Mouse (Mus musculus) embryo, embryonic 10 days (tissue): ENCODE measurements around the gene Herc1.
A peak's percentile ranks its signal among the peaks of the same experiment; 100 is the strongest.

Experiments used
- DNase-seq: peaks from one replicate; pipeline ENCODE4 v3.0.0-alpha.2; 2015; ENCODE audit warnings: low spot score

Gene Herc1

DNA sequence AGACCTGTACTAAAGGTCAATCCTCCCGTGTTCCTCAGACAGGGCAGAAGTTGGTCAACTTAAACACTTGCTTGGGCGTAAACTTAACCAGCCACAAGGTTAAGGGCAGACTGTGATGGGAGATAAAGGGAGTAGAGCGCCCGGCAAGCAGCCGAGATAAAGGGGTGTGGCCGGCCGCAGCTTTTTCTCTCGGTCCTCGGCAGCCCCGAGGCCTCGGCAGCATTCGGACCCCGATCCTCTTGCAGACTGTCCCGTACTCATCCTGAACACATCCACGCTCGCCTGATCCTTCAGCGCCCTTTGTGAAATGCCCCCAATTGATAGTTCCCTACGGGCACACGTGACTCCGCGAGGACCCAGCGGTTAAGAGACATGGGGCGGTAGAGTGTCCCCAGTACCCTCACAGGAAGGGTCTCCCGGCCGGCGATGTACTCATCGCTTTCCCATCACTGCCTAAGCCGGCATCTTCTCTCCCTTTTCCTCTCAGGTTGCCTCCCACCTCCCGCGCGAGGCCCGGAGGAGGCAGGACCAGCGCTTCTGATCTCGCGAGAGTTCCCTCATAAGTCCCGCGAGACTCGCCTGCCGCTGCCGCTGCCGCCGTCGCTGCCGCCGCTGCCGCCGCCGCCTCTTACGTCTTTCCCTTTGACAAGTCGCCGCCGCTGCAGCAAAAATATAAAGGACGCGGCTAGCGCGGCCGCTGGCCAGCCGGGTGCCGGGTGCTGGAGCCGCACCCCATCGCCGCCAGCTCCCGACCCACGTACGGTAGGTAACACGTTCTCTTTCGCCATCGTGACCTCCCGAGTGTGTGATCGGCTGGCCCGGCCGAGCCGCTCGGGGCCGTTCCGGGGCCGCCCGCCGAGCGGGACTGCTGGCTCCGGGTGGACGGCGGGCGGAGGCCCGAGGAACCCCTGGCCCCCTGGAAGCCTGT lies at the start of gene Herc1:
Gene Herc1 (plus strand): TSS at position 591 of the 928 bp plus-strand sequence.
- DNase-seq: peak; percentile 99

DNA sequence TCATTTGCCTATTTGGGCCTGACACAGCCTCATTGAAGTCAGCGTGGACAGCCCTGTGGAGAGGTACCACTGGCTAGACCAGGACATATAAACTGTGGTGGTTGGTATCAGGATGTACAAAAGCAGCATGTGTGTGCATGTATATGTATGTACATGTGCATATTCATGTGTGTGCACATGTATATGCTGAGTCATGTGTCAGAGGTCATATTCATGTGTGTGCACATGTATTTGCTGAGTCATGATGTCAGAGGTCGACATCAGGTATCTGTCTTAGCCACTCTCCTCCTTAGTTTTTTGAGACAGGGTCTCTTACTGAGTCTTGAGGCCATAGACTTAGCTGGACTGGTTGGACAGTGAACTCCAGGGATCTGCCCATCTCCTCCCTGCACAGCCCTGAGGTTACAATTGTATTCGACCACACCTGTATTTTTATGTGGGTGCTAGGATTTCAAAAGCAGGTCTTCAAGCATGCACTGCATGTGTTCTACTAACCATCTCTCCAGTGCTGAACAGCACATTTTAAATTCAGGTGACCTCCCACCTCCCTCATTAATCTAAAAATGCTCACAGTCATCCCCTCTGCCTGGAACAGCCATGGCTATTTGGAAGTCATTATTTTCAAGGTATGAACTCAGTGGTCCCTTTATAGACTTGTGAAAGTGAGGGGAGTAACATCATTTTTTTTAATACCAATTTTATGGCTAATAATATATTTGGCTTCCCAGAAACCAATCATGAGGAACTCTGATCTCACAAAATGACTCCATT lies 45.7 kb upstream of the Herc1 start:
- no peak for DNase-seq

DNA sequence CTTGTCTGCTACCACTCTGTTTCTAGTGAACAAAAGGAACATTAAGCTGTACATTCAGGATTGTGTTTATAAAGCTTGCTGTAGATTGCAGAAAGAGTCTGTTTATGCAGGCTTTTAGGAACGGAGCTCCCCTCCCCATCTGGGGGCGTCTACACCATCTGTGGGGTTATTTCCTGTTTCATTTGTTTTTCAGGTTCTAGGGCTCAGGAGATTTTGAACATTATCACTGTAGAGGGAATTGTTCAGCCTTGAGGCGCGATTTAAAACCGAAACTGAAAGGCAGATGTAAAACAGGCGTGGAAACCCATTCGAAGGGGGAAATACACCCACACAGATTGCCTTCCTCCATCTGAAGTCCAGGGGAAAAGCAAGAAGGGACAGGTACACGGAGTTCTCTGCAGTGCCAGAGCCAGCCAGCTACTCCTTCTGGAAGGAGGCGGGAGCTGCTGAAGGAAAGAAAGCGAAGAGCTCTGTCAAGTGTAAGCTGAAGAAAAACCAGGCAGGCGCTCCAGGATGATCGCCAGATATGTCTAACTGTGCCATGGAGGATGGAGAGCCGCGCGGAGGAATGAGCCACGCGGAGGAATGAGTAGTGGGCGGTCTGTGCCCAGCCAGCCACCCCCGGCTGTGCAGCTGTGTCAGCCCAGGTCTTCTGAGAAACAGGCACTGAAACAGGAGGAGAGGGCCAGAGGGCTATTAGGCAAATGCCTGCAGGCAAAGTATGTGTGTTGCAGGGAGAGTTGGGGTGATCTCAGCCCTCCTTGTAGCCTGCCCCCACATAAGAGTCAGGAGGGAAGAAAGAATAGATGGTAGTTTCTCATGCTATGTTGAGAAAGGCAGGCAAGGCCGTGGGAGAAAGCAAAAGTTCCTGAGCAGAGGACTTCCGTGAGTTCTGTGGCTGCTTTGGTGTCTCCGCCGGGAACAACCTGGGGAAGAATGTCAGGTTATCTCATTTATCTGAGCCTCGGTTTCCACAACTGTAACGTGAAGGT lies 44.8 kb upstream of the Herc1 start:
- DNase-seq: no peak

DNA sequence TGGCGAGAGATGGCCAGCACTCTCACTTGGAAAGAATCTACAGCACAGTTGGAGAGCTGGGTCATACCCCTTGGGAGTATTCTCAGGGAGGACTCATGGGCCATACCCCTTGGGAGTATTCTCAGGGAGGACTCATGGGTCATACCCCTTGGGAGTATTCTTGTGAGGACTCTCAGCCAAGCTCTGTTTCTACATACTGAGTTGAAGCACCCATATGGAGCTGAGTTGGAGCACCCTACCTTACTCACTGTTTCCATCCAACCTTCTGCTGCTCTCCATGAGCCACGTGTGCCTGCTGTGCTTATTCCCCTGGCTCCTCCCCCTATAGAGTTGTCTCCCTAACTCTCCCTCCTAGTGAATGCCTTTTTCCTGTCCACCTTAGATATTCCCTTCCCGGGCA lies 43.8 kb upstream of the Herc1 start:
- DNase-seq: no peak

DNA sequence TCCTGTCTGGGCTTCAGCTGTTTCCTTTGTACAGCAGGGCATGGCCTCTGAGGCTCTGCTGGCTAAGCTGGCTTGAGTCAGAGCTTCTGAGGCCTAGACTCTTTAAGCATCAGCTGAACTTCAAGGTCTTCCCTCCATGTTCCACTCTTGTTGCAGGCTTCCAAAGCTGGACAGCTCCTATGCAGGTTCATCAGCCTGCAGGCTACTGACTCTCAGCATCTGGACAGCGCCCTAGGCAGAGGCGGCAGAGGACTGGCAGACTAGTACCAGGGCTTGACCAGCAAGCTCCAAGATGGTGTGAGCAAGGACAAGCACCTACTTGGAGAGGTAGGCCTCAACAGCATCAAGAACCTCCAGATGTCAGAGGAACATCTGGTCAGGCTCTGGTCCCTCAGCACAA lies 42.9 kb upstream of the Herc1 start:
- DNase-seq: peak; percentile 82

DNA sequence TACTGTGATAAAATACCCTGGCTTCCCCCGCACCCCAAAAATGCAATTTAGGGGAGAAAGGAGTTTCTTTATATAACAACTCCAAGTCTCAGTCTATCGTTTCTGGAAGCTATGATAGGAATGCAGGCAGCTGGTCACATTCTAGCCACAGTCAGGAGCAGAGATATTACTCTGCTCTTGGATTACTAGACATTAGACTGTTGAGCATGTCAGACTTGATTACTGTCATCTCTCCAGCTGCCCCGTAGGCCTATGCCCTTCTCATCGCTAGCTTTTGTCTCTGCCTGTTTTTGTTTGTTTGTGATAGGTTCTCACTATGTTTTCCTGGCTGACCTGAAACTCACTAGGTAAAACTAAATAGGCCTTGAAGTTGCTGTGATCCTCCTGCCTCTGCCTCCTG lies 41.5 kb upstream of the Herc1 start:
- no peak for DNase-seq

DNA sequence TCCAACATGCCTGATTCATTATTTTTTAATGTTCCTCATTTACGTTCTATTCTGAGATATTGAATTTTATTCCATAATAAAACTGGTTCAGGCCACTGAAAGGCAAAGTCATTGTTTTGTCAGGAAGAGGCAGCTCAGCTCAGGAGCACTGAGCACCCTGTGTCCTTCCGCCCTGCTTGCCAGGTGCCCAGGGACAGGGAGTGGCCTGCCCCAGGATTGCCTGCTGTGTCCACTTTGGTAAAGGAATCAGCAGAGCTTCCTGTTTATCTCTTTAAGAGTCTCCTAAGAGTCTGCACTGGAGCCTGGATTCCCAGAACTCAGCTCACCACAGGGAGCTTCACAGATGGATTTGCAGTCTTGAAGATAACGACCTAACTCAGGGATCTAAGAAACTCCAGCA lies 38.8 kb upstream of the Herc1 start:
- DNase-seq: no peak

DNA sequence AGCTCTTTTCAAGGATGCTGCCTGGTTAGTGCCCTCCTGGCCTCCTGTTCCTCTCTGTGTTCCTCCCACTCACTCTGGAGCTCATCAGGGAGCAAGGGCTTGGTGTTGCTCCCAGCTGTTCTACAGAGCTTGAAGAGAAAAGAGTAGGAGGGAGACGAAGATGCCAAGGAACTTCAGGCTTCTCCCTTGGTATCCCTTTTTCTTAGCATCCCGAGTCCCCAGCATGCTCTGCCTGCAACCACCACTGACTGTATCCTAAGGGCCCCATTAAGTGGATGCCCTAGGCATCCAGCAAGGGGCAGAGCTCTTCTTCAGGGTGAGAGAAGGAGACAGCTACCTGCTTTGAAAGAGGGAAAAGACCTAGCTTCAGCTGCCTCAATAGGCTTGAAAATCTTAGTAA lies 33.6 kb upstream of the Herc1 start:
- DNase-seq: no peak

DNA sequence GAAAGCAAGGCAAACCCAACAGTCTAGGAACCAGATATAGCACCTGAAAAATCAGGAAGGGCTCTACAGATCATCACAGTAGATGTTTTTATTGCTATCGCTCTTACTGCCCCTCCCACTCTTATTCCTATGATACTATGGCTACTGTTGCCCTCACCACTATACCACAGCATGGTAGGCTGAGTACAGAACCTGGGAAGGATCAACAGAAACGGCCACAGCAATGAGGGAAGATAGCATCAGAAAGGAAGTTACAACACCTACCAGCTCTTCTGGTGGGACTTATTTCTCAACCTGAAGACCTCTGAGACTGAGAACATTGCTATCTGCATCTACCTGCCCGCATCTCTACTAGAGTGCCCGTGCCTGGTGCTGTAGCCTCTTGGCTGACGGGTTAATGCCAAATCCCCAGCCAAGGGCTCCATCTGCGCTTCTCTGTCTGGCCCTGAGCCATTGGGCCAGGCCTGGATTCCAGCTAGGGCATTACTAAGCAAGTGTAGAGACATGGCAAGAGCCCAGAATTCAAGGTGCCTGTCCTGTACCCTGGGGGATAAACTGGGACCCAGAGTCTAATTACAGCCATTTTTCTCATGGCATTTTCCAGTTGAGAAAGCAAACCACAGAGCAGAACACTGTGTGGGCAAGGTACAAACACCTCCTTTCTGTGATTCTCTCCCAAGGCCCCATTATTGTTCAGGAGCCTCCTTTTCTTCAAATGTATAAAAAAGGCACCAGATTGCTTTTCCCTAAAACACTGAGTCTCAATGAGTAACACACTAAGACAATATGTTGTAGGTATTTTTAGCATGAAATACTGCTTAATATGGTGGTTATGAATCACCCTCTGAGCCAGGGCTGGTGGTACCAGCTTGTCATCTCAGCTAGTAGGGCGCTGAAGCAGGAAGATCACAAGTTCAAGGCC lies 28.0 kb upstream of the Herc1 start:
- DNase-seq: no peak

DNA sequence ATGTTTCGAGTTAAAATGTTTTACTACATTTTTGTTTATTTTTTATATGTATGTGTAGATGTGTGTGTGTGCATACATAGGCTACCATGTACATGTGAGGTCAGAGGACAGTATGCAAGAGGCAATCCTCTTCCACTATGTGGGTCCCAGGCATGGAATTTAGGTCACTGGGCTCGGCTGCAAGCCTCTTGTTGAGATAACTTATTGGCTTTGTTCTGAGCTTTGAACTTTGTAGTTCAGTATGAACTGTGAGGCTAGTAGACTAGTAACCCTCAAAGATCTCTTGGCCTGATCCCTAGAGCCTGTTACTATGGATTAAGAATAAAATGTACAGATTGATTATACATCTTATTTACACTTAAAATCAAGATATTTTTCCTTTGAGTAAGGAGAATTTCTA lies 23.4 kb upstream of the Herc1 start:
- no peak for DNase-seq

DNA sequence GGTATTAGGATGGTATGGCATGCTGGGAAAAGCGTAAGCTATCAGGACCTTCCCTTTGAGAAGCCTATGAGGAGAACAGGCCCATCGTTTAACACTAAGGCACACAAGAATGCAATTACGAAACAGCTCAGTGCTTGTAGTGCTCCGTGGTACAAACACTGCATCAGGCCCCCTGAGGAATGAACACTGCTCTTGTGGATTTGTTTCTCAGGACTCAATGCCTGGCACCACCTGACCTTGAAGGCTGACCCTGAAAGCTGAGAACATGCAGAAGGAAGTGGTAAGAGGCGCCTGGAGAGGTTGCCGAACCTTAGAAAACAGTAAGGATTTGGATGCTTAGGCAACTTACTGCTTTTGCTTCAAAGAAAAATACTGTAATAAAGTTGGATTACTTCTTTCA lies 20.8 kb upstream of the Herc1 start:
- DNase-seq: peak; percentile 68

DNA sequence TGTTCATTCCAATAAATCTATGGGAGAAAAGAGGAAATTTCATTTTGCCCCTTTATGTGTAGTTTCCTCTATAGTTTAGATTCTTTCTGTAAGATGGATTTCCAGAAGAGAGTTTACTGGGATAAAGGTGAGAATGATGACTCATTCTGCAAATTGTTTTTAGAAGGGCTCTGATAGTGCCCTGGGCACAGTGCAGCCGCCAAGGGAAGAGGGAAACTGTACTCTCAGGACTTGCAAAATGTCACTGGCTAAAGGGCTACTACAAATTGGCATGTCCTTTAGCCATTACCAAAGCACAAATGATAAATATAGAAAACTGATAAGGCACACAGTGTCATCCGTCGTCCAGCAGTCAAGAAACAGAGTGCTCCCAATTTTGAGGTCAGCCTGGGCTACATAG lies 19.8 kb upstream of the Herc1 start:
- no peak for DNase-seq

DNA sequence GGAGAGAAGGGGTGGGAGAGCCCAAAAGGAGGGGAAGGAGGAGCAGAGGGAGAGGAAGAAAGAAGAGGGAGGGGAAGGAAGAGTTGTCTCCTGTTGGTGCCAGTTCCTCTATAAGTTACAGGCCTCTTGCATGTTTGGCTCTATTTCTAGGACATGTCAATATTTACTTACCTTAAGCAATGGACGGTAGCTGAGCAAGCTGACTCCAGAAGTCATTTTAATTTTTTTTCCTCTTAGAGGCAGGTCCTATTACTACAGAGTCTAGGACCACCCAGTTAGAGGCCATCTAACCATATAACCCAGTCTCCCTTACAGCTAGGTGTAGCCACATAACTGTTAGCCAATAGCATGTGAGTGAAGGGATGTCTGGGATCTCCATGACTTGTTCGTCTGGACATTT lies 18.7 kb upstream of the Herc1 start:
- DNase-seq: no peak

DNA sequence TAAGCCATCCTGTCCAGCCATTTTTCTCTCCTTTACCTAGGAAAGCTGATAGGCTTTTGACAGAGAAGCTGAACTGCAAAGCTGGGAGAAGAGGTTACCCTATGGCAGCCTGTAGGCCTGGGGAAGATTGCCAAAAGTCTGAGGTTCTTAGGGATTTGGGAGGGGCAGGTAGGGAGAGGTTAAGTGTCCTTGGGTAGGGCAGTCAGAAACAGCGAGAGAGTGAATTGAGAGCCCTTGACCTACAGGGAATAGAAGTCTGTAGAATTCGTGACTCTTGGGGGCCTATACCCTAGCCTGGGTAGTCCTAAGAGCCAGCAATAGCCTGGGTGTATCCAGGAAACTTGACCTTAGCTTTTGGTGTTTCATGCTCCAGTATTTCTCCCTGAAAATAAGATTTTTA lies 17.9 kb upstream of the Herc1 start:
- DNase-seq: no peak

DNA sequence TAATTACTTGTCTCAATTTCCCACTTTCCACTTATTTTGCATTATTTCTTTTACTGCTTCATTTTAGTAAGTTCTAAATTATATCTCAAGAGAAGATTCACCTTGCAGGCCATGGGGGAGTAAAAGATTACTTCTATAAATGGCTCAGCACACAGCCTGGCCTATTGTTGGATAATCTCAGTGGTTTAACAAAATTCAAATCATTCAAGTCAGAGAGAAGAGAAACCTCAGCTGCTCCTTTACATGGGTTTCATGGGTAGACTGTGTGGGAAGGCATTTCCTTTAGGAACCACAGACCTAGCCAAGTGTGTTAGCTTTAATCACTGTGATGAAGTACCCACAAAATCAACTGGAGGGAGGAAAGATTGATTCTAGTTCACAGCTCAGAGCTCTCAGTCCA lies 13.0 kb upstream of the Herc1 start:
- DNase-seq: no peak

DNA sequence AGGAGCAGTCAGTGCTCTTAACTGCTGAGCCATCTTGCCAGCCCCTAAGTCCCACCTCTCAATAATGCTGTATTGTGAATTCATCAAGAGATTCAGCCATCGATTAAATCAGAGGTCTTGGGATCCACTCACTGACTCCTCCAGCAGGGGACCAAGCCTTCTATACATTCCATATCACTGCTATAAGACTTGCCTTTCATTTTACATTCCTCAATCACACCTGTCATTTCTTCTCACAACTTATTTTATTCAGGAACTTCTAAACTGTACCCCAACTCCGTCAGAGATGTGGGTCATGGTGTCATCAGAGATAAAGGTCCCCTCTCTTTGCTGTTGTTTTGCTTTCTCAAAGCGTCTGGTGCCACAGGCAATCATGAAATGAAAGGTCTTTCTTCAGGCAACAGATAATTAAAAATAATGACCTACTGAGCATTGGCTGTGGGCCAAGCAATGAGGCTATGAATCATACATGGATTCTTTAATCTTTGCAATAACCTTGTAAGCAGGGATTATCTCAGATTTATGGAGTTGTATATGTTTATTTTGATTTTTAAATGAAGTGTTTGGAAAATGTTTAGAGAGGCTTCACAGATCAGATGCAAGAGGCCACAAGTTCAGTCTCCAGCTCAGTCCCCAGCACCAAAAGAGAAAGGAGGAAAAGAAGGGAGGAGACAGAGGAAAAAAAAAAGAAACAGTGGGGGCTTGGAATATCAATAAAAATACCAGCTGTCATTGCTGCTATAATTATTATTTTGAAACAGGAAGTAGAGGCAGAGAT lies 12.1 kb upstream of the Herc1 start:
- no peak for DNase-seq

DNA sequence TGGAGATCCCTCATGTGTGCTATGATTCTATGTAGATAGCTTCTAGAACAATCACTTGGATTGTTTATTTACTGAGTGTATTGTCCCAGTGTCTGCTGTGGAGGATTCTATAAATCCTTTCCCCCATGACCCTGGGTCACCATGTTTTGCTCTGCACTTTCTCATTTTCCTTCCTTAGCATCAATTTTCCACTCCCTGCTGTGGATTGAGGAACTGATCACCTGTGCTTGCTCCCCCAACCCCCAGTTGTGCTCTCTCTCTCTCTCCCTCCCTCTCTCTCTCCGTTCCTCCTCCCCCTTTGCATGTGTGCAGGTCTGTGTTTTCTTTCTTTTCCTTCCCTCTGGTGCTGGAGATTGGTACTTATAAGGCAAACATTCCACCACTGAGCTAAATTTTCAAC lies 10.5 kb upstream of the Herc1 start:
- no peak for DNase-seq

DNA sequence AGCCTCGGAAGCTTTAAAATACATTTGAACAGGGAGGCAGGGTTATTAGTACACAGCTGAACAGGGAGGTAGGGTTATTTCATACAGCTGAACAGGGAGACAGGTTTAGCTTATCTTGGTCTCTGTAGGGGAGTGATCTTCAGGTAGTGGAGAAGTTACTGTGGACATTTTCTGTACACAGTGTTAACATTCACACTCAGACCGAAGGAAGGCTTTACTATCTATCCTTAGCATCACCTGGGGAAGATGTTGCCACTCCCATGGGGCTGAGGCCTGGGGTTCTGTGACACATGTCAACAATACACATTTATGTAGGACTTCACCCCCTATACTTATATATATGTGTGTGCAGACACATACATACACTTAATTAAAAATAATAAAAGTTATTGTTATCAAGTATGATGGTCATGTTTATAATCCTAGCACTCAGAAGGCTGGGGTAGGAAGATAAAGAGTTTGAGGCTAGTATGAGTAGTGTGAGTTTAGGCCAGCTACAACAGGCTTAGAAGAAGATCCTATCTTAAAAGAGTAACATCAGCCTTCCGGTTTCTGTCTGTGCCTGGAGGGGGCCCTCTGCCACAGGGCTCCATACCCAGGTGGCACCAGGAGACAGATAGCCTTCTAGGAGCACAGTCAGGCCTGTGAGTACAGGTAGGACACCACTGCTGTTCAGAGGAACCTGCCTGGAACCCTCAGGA lies 9.7 kb upstream of the Herc1 start:
- no peak for DNase-seq

DNA sequence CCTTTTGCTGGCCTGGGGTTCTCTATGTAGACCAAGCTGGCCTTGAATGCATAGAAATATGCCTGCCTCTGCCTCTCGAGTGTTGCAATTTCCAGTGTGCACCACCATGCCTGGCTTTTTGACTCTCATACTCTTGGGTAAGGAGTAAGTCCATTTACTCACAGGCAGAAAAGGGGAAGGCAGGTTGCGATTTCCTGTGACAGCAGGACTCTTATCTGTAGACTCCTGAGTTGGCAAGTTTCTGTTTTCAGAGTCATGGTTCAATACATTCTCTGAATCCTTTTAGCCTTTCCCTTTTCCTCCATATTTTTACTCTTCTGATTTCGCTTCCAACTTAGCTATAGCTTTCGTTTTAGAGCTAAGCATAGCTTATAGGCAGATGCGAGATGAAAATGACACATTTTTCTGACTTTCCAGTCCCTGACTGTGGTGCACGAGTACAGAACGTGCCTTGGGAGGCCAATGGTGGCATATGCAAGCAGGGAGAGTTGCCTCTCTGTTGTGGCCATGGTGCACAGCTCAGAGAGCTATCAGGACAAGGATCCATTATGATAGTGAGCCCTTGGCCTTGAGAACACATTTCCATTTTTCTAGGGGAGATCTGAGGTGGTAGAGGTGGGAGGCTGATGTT lies 2.7 kb upstream of the Herc1 start:
- DNase-seq: no peak
